Mouse (Mus musculus) neural tube, embryonic 13.5 days (tissue): ENCODE results near the gene Selenom. TPM values are rescaled to one million over a fixed set of nuclear protein-coding genes. Genes with fewer than 3 reads are reported as not detected.
A peak's percentile ranks its signal among the peaks of the same experiment; 100 is the strongest.

Experiments
- ATAC-seq: fragments of 200-750 bp; cut with Nextera tagmentation; 2 replicates; pipeline ENCODE4 v1.8.0; 2017; ENCODE audit warnings: low read depth, mild to moderate bottlenecking, moderate TSS enrichment, moderate library complexity
- H3K27ac ChIP-seq: fragments of 300-500 bp; sonication (generic); replicated peaks from 2 replicates; pipeline ENCODE4 v1.5.1; 2015; ENCODE audit warnings: moderate library complexity, mild to moderate bottlenecking, inconsistent platforms
- H3K27me3 ChIP-seq: fragments of 300-500 bp; sonication (generic); 2 replicates; pipeline ENCODE4 v1.6.1; 2015; ENCODE audit warnings: mild to moderate bottlenecking, inconsistent platforms
- H3K36me3 ChIP-seq: fragments of 300-500 bp; sonication (generic); 2 replicates; pipeline ENCODE4 v1.6.1; 2015; ENCODE audit warnings: mild to moderate bottlenecking, inconsistent platforms
- H3K4me1 ChIP-seq: fragments of 300-500 bp; sonication (generic); replicated peaks from 2 replicates; pipeline ENCODE4 v1.6.1; 2015; ENCODE audit warnings: inconsistent platforms
- H3K4me2 ChIP-seq: fragments of 300-500 bp; sonication (generic); 2 replicates; pipeline ENCODE4 v1.6.1; 2015; ENCODE audit warnings: inconsistent platforms, mild to moderate bottlenecking, moderate library complexity
- H3K4me3 ChIP-seq: fragments of 300-500 bp; sonication (generic); 2 replicates; pipeline ENCODE4 v1.5.1; 2015; ENCODE audit warnings: mild to moderate bottlenecking, inconsistent platforms
- H3K9ac ChIP-seq: fragments of 300-500 bp; sonication (generic); 2 replicates; pipeline ENCODE4 v1.6.1; 2015; ENCODE audit warnings: moderate library complexity, mild to moderate bottlenecking, inconsistent platforms
- H3K9me3 ChIP-seq: fragments of 300-500 bp; sonication (generic); 2 replicates; pipeline ENCODE4 v1.6.1; 2016; ENCODE audit warnings: inconsistent platforms
- WGBS: fragments of 180-500 bp; shearing (Covaris S2); methylation state at CpG from one replicate; pipeline ENCODE4 v1.1.7; 2015; 5-methylcytosine and 5-hydroxymethylcytosine counted together
- polyA plus RNA-seq: library from polyadenylated mRNA; unstranded; fragments of >200 nt; fragmentation: Nextera tagmentation; extraction: Ambion mirVana; gene quantifications from 2 replicates; pipeline ENCODE4 v1.2.1, GENCODE M21; 2015

Selenom gene
- polyA plus RNA-seq, 1 experiment from 2014 or later: 83.6 TPM

DNA sequence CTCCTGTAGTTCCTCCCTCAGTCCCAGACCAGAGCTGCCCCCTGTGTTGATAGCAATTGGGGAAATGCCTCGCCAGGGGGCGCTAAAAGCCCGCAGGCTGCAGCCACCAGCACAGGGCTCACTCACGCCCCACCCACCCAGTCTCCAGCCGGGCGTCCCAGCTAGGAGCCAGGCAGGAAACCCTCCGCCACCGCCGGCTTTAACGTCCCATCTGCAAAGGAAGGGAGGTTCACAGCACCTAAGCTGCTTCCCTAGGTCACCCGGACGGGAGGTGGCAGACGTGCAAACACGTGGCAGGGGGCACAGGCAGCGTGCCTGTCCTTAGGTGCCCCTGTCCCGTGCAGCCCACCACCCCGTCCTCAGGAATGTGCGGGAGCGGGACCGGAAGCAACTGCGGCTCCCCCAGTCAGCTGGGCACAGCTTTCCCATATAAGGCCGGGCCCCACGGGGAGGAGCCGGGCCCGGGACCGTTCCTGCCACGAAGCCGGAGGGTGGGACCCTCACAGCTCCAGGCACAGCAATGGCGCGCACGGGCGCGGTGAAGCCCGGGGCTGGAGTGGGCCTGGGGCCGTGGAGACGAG, 21.0 kb downstream of the Selenom start:
- WGBS: under 1% methylated on average over 35 of the region's 36 CpGs
- Histone ChIP-seq H3K27me3 (no peaks in the 10 kb centered on the region), H3K4me2 (peak overlapping the region; percentile 92), H3K36me3 (peaks cover 13% of the 10 kb centered on the region), H3K4me1 (peaks cover 35% of the 10 kb centered on the region), H3K27ac (peak overlapping the region; percentile 82), H3K4me3 (peak overlapping the region; percentile 56), H3K9ac (peak overlapping the region; percentile 81), H3K9me3 (no peaks in the 10 kb centered on the region)
- ATAC-seq: peak; percentile 88

DNA sequence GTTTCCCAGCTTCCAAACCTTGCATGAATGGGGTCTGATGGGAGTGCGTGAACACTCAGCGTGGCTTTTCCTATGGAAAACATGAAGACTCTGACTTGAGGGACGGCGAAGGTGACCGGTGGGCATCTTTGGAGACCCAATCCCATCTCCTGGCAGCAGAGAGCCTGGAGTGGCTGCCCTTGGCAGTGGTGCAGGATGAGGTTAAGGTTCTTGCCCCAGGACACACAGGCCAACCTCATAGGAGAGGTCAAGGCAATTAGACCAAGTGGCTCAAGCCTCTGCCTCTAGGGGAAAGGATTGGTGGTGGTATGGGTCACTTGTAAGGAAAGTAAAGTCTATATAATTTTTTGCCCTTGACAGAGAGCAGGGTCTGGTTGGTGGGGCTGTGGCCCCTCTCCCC, 21.6 kb downstream of the Selenom start:
- 48% methylated on average over 5 of the region's 5 CpGs for WGBS
- H3K27me3 ChIP-seq: no peaks in the 10 kb centered on the region
- H3K36me3 ChIP-seq: peaks cover 8% of the 10 kb centered on the region
- H3K4me1 ChIP-seq: peaks cover 35% of the 10 kb centered on the region
- peak overlapping the region; percentile 81 for H3K9ac ChIP-seq
- no peaks in the 10 kb centered on the region for H3K9me3 ChIP-seq
- peak overlapping the region; percentile 56 for H3K4me3 ChIP-seq
- peak overlapping the region; percentile 82 for H3K27ac ChIP-seq
- H3K4me2 ChIP-seq: peak overlapping the region; percentile 92
- no peak for ATAC-seq

DNA sequence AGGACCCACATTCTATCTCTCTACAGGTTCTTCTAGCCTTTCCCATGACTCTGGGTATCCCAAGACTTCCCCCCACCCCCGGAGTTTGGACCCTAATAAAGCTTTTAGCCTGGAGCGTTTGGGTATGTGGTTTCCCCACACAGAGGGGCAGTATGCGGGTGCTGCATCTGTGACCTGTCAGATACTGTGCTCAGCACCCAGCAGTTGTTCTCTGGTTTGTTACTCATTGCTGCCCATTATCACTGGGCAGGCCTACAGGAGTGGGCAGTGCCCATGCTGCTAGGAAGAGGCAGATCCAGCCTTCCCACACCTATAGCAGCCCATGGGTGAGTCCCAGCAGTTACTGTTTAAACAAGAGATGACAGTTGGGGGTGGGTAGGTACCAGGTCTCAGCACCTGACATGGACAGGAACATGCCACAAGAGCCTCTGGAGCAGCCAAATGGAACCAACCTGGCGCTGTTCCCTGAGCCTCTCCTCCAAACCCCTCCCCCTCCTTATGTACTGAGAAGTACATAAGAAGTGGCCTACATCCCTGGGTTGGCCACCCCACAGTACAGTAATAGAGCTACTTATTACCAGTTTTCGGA, 22.4 kb downstream of the Selenom start:
- ATAC-seq: no peak

DNA sequence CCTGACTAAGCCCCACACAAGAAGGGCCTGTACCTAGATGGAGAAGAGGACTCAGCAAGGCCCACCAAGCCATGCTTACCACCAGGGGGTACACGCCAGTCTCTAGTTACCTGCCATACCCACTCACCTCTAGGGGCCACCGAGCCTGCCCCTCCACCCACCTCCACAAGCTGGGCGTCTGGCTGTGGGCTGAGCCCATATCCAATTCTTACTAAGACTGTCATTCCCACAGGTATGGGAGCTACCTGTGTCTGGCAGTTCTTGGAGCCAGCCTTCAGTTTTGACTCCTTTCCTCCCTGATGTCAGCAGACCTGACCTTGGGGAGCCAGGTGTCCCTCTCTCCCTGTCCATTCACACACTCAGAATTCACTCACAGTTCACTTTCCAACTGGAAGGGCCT, 23.2 kb downstream of the Selenom start:
- no peak overlapping the region for H3K9ac ChIP-seq
- H3K27ac ChIP-seq: no peak overlapping the region
- H3K36me3 ChIP-seq: no peaks in the 10 kb centered on the region
- ATAC-seq: no peak
- H3K4me2 ChIP-seq: peak overlapping the region; percentile 92
- H3K4me3 ChIP-seq: peak overlapping the region; percentile 47
- peaks cover 35% of the 10 kb centered on the region for H3K4me1 ChIP-seq
- H3K27me3 ChIP-seq: no peaks in the 10 kb centered on the region
- WGBS: 86% methylated on average over 3 of the region's 3 CpGs
- H3K9me3 ChIP-seq: no peaks in the 10 kb centered on the region

More for the DNA sequence above, 22.4 kb downstream of the Selenom start:
- peak overlapping the region; percentile 92 for H3K4me2 ChIP-seq
- 93% methylated on average over 5 of the region's 5 CpGs for WGBS
- H3K9ac ChIP-seq: no peak overlapping the region
- peaks cover 35% of the 10 kb centered on the region for H3K4me1 ChIP-seq
- no peaks in the 10 kb centered on the region for H3K27me3 ChIP-seq
- H3K4me3 ChIP-seq: 0 out of 2 replicates have a peak overlapping the region, but pooled peaks have one; percentile 56
- H3K9me3 ChIP-seq: no peaks in the 10 kb centered on the region
- H3K36me3 ChIP-seq: peaks cover 4% of the 10 kb centered on the region; the same call in 1 of the 2 replicates
- H3K27ac ChIP-seq: no peak overlapping the region

DNA sequence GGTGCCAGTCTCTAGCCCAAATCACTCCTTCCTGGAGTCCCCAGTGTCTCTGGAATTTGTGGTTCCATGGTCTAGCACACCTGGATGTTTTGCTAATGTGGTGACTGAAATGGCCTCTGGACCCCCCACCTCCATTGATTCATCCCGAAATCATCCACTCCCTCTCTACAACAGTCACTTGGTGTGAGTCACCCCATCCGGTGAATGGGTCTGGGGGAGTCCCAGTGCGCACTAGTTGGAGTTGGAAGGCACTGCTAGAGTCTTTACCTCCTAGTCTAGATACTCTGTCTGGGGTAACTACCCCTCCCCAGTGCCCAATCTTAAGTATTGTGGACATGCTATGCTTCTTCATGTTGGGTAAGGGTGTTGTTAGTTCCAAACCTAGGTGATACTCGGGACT, 23.9 kb downstream of the Selenom start:
- no peak for ATAC-seq
- peak overlapping the region; percentile 92 for H3K4me2 ChIP-seq
- no peaks in the 10 kb centered on the region for H3K27me3 ChIP-seq
- no peaks in the 10 kb centered on the region for H3K9me3 ChIP-seq
- peaks cover 35% of the 10 kb centered on the region for H3K4me1 ChIP-seq
- peak overlapping the region; percentile 74 for H3K9ac ChIP-seq
- 68% methylated on average over 4 of the region's 4 CpGs for WGBS
- peak overlapping the region; percentile 47 for H3K4me3 ChIP-seq
- no peak overlapping the region for H3K27ac ChIP-seq
- H3K36me3 ChIP-seq: no peaks in the 10 kb centered on the region

DNA sequence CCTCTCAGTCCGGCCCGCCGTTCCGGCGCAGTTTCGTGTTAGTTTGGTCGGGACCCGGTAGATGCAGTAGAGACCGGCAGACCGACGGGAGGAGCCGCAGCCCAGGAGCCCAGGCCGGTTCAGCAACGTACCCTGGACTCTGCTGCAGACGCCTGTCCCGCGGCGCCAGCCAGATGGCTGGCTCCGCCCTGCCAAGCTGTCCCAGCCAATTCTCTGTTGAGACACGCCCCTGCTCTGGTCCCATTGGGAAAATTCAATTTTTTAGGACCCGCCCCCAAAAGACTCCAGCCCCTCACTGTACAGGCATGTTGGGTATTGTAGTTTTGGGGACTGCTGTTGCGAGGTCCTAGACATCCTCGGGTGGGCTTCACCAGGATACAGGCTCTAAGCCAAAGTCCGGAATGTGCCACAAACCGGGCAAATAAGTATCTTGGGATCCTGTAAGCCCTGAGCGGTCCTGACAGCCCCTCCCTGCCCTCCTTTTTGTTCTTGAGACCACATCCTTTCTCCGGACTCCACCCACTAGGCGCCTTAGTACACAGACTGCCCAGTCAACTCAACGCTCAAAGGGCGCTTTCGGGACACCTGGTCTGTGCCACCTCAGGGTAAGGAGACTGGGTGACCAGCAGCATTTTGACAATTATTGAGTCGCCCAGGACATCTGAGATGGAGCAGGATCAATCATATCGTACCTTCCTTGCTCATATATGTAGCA, 24.8 kb downstream of the Selenom start:
- H3K36me3 ChIP-seq: no peaks in the 10 kb centered on the region
- 7% methylated on average over 33 of the region's 33 CpGs for WGBS
- no peaks in the 10 kb centered on the region for H3K27me3 ChIP-seq
- H3K9me3 ChIP-seq: no peaks in the 10 kb centered on the region
- H3K4me2 ChIP-seq: peak overlapping the region; percentile 92
- no peak overlapping the region for H3K27ac ChIP-seq
- H3K4me3 ChIP-seq: peak overlapping the region; percentile 47
- peak overlapping the region; percentile 74 for H3K9ac ChIP-seq
- H3K4me1 ChIP-seq: peaks cover 35% of the 10 kb centered on the region
- peak; percentile 92 for ATAC-seq

DNA sequence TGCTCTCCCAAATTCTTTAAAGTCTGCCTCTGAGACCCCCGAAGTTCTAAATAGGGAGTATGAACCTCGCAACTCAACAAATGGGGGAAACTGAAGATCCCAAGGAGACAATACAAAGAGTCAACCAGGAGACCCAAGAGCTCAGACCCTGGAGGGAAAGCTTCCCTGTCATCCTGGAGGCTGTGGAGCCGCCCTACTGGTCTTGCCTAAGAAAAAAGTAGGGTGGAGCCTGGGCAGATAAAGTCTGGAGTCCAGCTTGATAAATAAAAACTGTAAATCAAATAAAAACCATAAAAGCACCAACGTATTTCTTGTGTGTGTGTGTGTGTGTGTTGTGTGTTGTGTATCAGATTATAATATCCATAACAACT, 25.3 kb downstream of the Selenom start:
- 86% methylated on average over 4 of the region's 4 CpGs for WGBS
- ATAC-seq: no peak
- peak overlapping the region; percentile 47 for H3K4me3 ChIP-seq
- H3K9ac ChIP-seq: peak overlapping the region; percentile 74
- no peak overlapping the region for H3K27ac ChIP-seq
- peak overlapping the region; percentile 92 for H3K4me2 ChIP-seq
- H3K4me1 ChIP-seq: peaks cover 32% of the 10 kb centered on the region
- H3K27me3 ChIP-seq: no peaks in the 10 kb centered on the region
- peaks cover 3% of the 10 kb centered on the region; the same call in 1 of the 2 replicates for H3K9me3 ChIP-seq
- no peaks in the 10 kb centered on the region for H3K36me3 ChIP-seq

DNA sequence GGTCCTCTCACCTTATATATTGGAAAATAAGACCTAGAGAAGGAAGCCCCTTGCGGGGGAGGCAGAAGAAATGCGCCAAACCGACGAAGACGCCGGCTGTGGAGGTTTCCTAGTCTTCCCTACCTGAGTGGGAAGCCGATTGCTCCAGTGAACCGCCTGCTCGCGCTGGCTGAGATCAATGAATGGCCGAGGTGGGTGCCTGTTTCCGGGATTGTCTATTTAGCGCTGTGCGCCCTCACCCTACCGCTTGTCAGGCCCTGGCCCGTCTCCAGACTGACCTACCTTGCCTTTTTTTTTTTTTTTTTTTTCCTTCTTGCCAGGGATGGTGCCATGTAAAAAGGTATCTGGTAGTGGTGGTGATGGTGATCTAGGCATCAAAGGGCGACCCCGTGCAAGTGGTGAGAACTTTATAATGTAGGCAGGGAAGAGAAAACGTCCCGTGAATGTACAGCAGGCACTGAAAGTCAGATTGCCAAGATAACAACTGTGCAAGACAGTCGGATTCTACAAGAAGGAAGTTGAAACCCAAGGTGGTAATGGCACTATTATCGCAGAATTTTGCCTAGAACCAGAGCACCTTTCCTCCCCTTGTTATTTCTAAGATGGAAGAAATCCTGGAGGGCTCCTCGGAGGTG, 26.1 kb downstream of the Selenom start, which contains the start of gene Smtn:
Smtn (minus strand) TSS at position 162 of the 635 bp plus-strand sequence.
- peaks cover 28% of the 10 kb centered on the region for H3K4me1 ChIP-seq
- peak within 1 kb of the TSS; percentile 47 for H3K4me3 ChIP-seq
- no peaks in the 10 kb centered on the region for H3K27me3 ChIP-seq
- no peaks in the 10 kb centered on the region for H3K36me3 ChIP-seq
- peak within 1 kb of the TSS; percentile 92 for H3K4me2 ChIP-seq
- ATAC-seq: no peak
- H3K27ac ChIP-seq: no peak within 1 kb of the TSS
- peaks cover 3% of the 10 kb centered on the region; the same call in 1 of the 2 replicates for H3K9me3 ChIP-seq
- WGBS: 94% methylated on average over 23 of the region's 23 CpGs
- H3K9ac ChIP-seq: peak within 1 kb of the TSS; percentile 74

DNA sequence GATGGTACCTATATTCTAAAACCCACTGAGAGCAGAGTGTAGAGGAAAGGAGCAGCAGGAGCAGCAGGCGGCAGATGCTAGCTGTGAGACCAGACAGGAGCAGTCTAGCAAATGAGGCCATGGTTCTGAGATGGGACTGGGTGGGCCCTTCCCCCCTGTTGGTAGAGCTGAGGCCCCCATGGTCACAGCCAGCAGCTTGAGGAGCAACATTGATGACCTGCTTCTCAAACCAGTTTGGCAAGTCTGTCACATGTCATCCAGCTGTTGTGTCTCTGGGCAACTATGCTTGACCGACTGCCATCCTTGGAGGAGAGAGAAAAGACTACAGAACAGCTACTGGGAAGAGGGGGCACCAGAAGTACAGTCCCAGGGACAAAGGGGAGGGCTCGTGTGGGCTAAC, 27.4 kb downstream of the Selenom start:
- 83% methylated on average over 3 of the region's 3 CpGs for WGBS

DNA sequence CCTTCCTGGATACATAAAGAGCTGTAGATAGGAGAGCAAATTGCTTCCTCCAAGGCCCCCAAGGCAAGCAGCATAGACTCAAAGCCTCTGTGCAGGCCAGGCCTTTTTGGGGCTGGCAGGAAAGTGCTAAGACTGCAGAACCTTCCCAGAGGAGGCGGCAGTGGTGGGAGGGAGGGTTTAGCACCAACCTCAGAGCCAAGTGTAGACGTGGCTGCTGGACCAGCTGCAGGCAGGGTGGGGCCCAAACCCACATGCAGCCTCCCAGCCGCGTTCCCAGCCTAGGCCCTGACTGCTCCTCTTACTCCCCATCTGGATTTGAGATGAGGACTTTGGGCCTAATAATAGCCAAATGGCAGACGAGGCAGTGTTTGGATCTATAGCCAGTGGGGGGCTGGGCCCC, 28.5 kb downstream of the Selenom start:
- Histone ChIP-seq H3K27ac (no peak overlapping the region), H3K4me3 (no peak overlapping the region), H3K27me3 (no peaks in the 10 kb centered on the region), H3K9ac (no peak overlapping the region), H3K4me2 (no peak overlapping the region), H3K4me1 (peaks cover 6% of the 10 kb centered on the region), H3K36me3 (no peaks in the 10 kb centered on the region), H3K9me3 (peaks cover 3% of the 10 kb centered on the region; the same call in 1 of the 2 replicates)
- ATAC-seq: no peak
- WGBS: 55% methylated on average over 5 of the region's 5 CpGs

More for the DNA sequence above, 27.4 kb downstream of the Selenom start:
- H3K36me3 ChIP-seq: no peaks in the 10 kb centered on the region
- H3K9me3 ChIP-seq: peaks cover 3% of the 10 kb centered on the region; the same call in 1 of the 2 replicates
- peaks cover 14% of the 10 kb centered on the region for H3K4me1 ChIP-seq
- no peaks in the 10 kb centered on the region for H3K27me3 ChIP-seq
- no peak overlapping the region for H3K9ac ChIP-seq
- H3K4me3 ChIP-seq: no peak overlapping the region
- no peak for ATAC-seq
- no peak overlapping the region for H3K27ac ChIP-seq
- H3K4me2 ChIP-seq: no peak overlapping the region

DNA sequence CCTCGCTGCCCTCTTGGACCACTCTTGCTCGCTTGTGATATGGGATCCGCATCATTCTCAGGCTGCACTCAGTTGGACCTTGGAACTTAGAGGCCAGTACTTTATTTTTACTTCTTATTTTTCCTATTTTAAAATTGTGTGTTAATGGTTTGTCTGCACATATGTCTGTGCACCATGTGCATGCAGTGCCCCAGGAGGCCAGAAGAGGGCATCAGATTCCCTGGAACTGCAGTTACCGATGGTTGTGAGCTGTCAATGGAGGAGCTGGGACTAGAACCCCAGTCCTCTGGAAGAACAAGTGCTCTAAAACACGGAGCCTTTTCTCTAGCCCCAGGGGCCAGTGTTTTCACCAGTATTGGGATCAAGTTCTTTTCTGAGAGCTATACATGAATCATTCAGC, 29.9 kb downstream of the Selenom start:
- ATAC-seq: no peak
- H3K9ac ChIP-seq: no peak overlapping the region
- no peak overlapping the region for H3K4me3 ChIP-seq
- no peak overlapping the region for H3K4me2 ChIP-seq
- H3K9me3 ChIP-seq: peaks cover 3% of the 10 kb centered on the region; the same call in 1 of the 2 replicates
- 94% methylated on average over 5 of the region's 5 CpGs for WGBS
- peaks cover 11% of the 10 kb centered on the region for H3K4me1 ChIP-seq
- no peaks in the 10 kb centered on the region for H3K27me3 ChIP-seq
- no peaks in the 10 kb centered on the region for H3K36me3 ChIP-seq
- no peak overlapping the region for H3K27ac ChIP-seq
